Mouse (Mus musculus) embryonic fibroblast, embryonic 13.5 days (primary cell): ENCODE measurements around the gene Tbxas1.

ENCODE experiments used
- CTCF ChIP-seq: IDR thresholded peaks from 2 replicates; pipeline ENCODE4 v1.5.1; 2011; ENCODE audit warnings: mild to moderate bottlenecking, control low read depth, low read length, moderate library complexity, borderline replicate concordance; ENCODE audit not compliant: insufficient read depth
- POLR2A ChIP-seq: IDR thresholded peaks from 2 replicates; pipeline ENCODE4 v1.6.1; 2011; ENCODE audit warnings: low read depth, mild to moderate bottlenecking, control low read depth, low read length, moderate library complexity

- TF ChIP-seq CTCF: no peak
- TF ChIP-seq POLR2A: no peak
These were observed 47.3 kb downstream of the Tbxas1 start for GRCm38 (mm10) chr6:38922517-38922916.
